In genomic region chr17:63310021-63310420, GRCm38 (mm10) we compare ENCODE assay signal across 26 mouse cellular contexts.
"Had no signal": no experiment of that assay in that cellular context is flagged by ENCODE, and none has a peak within 500 bp of the region (broad histone marks: within the 10 kb centered on the region; RNA-seq: fewer than 3 reads in every experiment).

No protein-coding gene starts in this region.

- H3K27ac ChIP-seq: gastrocnemius, adult 2 months; heart, embryonic 10.5 days; hindbrain, embryonic 10.5 days; hindbrain, embryonic 12.5 days; hindbrain, embryonic 14.5 days; intestine, embryonic 15.5 days; layer of hippocampus, adult 2 months; left cerebral cortex, adult 2 months; limb, embryonic 10.5 days; limb, embryonic 12.5 days; liver, embryonic 15.5 days had no signal

- H3K27me3 ChIP-seq: heart, embryonic 12.5 days; hindbrain, embryonic 12.5 days; intestine, embryonic 15.5 days; limb, embryonic 12.5 days; liver, embryonic 15.5 days had no signal

- H3K9me3 ChIP-seq: heart, embryonic 10.5 days; hindbrain, embryonic 12.5 days; intestine, embryonic 15.5 days; limb, embryonic 10.5 days; liver, embryonic 15.5 days had no signal

- H3K9ac ChIP-seq: heart, embryonic 12.5 days; hindbrain, embryonic 12.5 days; hindbrain, embryonic 14.5 days; intestine, embryonic 15.5 days; limb, embryonic 12.5 days; liver, embryonic 15.5 days; liver, postnatal 0 days had no signal

- H3K4me2 ChIP-seq: heart, embryonic 12.5 days; hindbrain, embryonic 12.5 days; hindbrain, embryonic 14.5 days; intestine, embryonic 15.5 days; limb, embryonic 12.5 days; liver, embryonic 15.5 days had no signal

- ATAC-seq: hindbrain, embryonic 16.5 days; inflammation-experienced regulatory T-cells, adult 6 months; intestine, embryonic 15.5 days; intestine, postnatal 0 days; liver, postnatal 0 days had no signal

- H3K4me3 ChIP-seq: gastrocnemius, adult 2 months; heart, embryonic 10.5 days; heart, embryonic 12.5 days; hindbrain, embryonic 10.5 days; hindbrain, embryonic 12.5 days; intestine, embryonic 15.5 days; layer of hippocampus, adult 2 months; left cerebral cortex, adult 2 months; limb, embryonic 10.5 days; limb, embryonic 12.5 days; liver, embryonic 15.5 days had no signal

- H3K4me1 ChIP-seq: heart, embryonic 10.5 days; hindbrain, embryonic 10.5 days; intestine, embryonic 15.5 days had no signal

- DNase-seq: gastrocnemius, adult 2 months; gastrocnemius, postnatal 10 days; gastrocnemius, postnatal 25 days; heart, adult 18-20 months; heart, postnatal 10 days; heart, postnatal 4 days; kidney, adult 18-20 months; kidney, adult 8-10 months; kidney, postnatal 10 days; kidney, postnatal 25 days; kidney, postnatal 4 days; liver, postnatal 0 days had no signal

- H3K36me3 ChIP-seq: heart, embryonic 12.5 days; hindbrain, embryonic 10.5 days; hindbrain, embryonic 12.5 days; intestine, embryonic 15.5 days; limb, embryonic 10.5 days; limb, embryonic 12.5 days; liver, embryonic 15.5 days had no signal
